Mouse (Mus musculus) small intestine, adult 2 months (tissue): ENCODE results near the gene Klk1b8. TPM values are rescaled to one million over a fixed set of nuclear protein-coding genes. Genes with fewer than 3 reads are reported as not detected.
"Not testable (repeated sequence)": the region's sequence is repeated elsewhere in the genome, so short reads cannot be mapped to it uniquely, and the experiment has no call there.

Experiments used
- H3K27ac ChIP-seq: fragments of 200-500 bp; 2 replicates; pipeline ENCODE4 v1.5.1; 2012; ENCODE audit warnings: low read depth, low read length, control low read depth, inconsistent platforms; ENCODE audit not compliant: insufficient read depth
- H3K27me3 ChIP-seq: fragments of 200-500 bp; 2 replicates; pipeline ENCODE4 v1.6.1; 2012; ENCODE audit warnings: mild to moderate bottlenecking, moderate library complexity, low read length, inconsistent platforms; ENCODE audit not compliant: control insufficient read depth, insufficient read depth
- H3K36me3 ChIP-seq: fragments of 200-500 bp; 2 replicates; pipeline ENCODE4 v1.6.1; 2012; ENCODE audit warnings: mild to moderate bottlenecking, low read length, control low read depth, inconsistent platforms; ENCODE audit not compliant: control insufficient read depth, insufficient read depth
- H3K4me1 ChIP-seq: fragments of 200-500 bp; 2 replicates; pipeline ENCODE4 v1.6.1; 2012; ENCODE audit warnings: low read length, inconsistent platforms, mixed read lengths; ENCODE audit not compliant: control insufficient read depth, insufficient read depth, insufficient read length
- H3K4me3 ChIP-seq: fragments of 200-500 bp; 2 replicates; pipeline ENCODE4 v1.5.1; 2012; ENCODE audit warnings: low read depth, mild to moderate bottlenecking, control low read depth, inconsistent platforms, low read length, moderate library complexity
- CTCF ChIP-seq: fragments of 200-500 bp; IDR thresholded peaks from 2 replicates; pipeline ENCODE4 v1.5.1; 2012; ENCODE audit warnings: low read depth, mild to moderate bottlenecking, control low read depth, inconsistent platforms, low read length, moderate library complexity, mixed read lengths; ENCODE audit not compliant: insufficient replicate concordance, insufficient read length; ENCODE audit errors: extremely low read depth
- POLR2A ChIP-seq: fragments of 200-500 bp; IDR thresholded peaks from 2 replicates; pipeline ENCODE4 v1.6.1; 2012; ENCODE audit warnings: low read depth, mild to moderate bottlenecking, control low read depth, inconsistent platforms, low read length, moderate library complexity
- WGBS: fragments of 180-500 bp; shearing (Covaris S2); methylation state at CpG from one replicate; pipeline ENCODE4 v1.1.7; 2018; 5-methylcytosine and 5-hydroxymethylcytosine counted together
- polyA plus RNA-seq: library from polyadenylated mRNA; depleted of rRNA; stranded (reverse); fragments of >200 nt; gene quantifications from 2 replicates; pipeline ENCODE4 v1.2.3, GENCODE M21; 2012; rRNA removed

The Klk1b8 gene
- polyA plus RNA-seq, 1 experiment = not detected

DNA sequence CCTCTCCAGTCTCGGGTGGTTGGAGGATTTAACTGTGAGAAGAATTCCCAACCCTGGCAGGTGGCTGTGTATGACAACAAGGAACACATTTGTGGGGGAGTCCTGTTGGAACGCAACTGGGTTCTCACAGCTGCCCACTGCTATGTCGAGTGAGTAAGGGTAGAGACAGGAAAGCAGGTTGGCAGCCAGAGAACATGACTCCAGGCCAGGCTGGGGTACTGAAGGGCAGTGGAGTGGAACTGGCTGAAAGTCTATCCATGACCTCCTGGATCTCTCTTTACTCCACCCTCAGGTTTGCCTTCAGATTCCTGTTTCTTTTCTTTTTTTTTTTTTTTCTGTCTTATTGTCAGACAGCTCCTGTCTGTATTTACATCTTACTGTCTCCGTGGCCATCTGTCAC, 2.2 kb downstream of the Klk1b8 start:
- Histone ChIP-seq H3K27ac (no peak overlapping the region), H3K27me3 (no peaks in the 10 kb centered on the region), H3K4me1 (no peaks in the 10 kb centered on the region), H3K4me3 (no peak overlapping the region), H3K36me3 (no peaks in the 10 kb centered on the region)
- 59% methylated on average over 4 of the region's 4 CpGs for WGBS
- no peak for TF ChIP-seq CTCF
- no peak for TF ChIP-seq POLR2A

DNA sequence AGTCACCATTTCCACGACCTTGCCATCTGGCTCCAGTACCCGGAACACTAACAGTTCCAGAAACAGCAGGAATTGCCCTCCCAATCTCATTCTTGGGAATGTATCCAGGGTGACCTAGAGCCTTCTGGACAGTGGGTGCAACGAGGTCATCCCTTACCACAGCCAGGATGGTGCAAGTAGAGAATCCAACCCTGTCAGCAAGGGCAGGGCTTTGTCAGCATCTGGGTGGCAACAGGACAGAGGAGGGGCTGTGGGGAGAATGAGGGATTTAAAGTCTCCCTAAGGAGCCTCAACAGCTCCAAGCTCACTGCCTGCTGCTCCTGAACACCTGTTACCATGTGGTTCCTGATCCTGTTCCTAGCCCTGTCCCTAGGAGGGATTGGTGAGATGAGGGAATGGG, 16.0 kb downstream of the Klk1b8 start, which contains the start of gene Klk1b1:
Klk1b1 (plus strand) TSS at position 301 of the 400 bp plus-strand sequence.
- no peak for TF ChIP-seq POLR2A
- no peak for TF ChIP-seq CTCF
- Histone ChIP-seq H3K27ac (no peak within 1 kb of the TSS), H3K4me1 (no peaks in the 10 kb centered on the region), H3K36me3 (no peaks in the 10 kb centered on the region), H3K27me3 (no peaks in the 10 kb centered on the region), H3K4me3 (no peak within 1 kb of the TSS)
- 34% methylated on average over 3 of the region's 3 CpGs for WGBS

- 79% methylated on average over 3 of the region's 3 CpGs for WGBS
- Histone ChIP-seq H3K27ac (no peak overlapping the region), H3K4me1 (no peaks in the 10 kb centered on the region), H3K27me3 (no peaks in the 10 kb centered on the region), H3K36me3 (no peaks in the 10 kb centered on the region), H3K4me3 (no peak overlapping the region)
- TF ChIP-seq POLR2A = no peak
- no peak for TF ChIP-seq CTCF
Measured at GRCm38 (mm10) chr7:43967058-43967457, 16.6 kb downstream of the Klk1b8 start.

DNA sequence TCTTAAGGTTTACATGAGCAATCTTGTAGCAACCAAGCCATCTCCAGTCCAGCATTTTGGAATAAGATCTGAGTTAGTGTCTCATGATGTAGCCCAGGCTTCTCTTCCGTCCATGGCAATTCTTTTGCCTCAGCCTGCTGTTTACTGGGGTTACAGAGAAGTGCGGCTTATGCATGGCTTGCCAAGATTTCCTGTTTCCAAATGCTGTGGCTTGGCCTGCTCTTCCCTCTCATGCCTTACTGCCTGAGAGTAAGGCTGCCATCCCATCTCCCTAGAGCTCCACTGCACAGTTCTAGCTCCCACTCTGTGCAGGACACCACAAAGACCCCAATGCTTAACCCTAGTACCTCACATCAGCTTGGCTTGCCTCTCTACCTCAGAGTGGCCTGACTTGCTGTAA, 17.1 kb downstream of the Klk1b8 start:
- no peak overlapping the region for H3K27ac ChIP-seq
- no peaks in the 10 kb centered on the region for H3K36me3 ChIP-seq
- H3K4me1 ChIP-seq = no peaks in the 10 kb centered on the region
- no peaks in the 10 kb centered on the region for H3K27me3 ChIP-seq
- 87% methylated on average over 2 of the region's 2 CpGs for WGBS
- no peak for TF ChIP-seq CTCF
- TF ChIP-seq POLR2A = no peak
- H3K4me3 ChIP-seq = no peak overlapping the region

- not testable (repeated sequence) for H3K4me1 ChIP-seq, H3K4me3 ChIP-seq, H3K36me3 ChIP-seq, H3K27ac ChIP-seq, H3K27me3 ChIP-seq
- 59% methylated on average over 1 of the region's 1 CpGs for WGBS
Measured at GRCm38 (mm10) chr7:43975761-43976160, 25.3 kb downstream of the Klk1b8 start, which contains the start of gene Klk1b9. Klk1b9 (plus strand) TSS chr7:43976061.

DNA sequence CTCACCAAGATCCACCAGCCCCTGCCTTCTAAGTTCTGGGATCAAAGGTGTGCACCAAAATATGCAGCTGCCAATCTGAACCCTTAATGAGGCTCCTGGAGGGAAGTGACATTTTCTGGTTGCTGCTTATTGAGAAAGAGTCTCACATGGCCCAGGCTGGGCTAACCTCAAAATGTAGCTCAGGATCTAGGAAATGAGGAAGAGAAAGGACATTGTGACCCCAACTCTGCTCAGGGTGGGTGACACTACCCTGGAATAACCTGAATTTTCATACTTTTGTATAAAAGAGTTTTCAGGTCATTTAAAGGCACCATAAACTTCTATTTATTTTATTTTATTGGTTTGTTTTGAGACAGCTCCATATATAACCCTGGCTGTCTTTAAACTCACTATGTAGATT, 35.2 kb downstream of the Klk1b8 start:
- Histone ChIP-seq H3K27ac (no peak overlapping the region), H3K4me3 (no peak overlapping the region), H3K4me1 (no peaks in the 10 kb centered on the region), H3K27me3 (no peaks in the 10 kb centered on the region), H3K36me3 (no peaks in the 10 kb centered on the region)
- TF ChIP-seq CTCF = no peak
- no peak for TF ChIP-seq POLR2A

DNA sequence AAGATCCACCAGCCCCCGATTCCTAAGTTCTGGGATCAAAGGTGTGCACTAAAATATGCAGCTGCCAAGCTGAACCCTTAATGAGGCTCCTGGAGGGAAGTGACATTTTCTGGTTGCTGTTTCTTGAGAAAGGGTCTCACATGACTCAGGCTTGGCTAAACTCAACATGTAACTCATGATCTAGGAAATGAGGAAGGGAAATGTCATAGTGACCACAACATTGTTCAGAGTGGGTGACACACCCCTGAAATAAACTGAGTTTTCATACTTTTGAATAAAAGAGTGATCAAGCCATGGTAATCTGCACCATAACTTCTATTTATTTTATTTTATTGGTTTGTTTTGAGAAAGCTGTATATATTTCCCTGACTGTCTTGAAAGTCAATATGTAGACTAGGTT, 44.4 kb downstream of the Klk1b8 start:
- not testable (repeated sequence) for H3K36me3 ChIP-seq, H3K4me3 ChIP-seq, H3K27ac ChIP-seq, H3K27me3 ChIP-seq, H3K4me1 ChIP-seq
- 48% methylated on average over 1 of the region's 1 CpGs for WGBS

DNA sequence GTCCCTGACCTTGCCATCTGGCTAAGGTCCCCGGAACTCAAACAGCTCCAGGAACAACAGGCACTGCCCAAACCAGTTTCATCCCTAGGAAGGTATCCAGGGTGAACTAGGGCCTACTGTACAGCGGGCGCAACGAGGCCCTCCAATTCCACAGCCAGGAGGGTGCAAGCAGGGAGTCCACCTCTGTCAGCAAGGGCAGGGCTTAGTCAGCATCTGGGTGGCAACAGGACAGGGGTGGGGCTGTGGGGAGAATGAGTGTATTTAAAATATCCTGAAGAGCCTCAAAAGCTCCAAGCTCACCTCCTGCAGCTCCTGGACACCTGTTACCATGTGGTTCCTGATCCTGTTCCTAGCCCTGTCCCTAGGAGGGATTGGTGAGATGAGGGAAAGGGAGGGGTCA, 45.1 kb downstream of the Klk1b8 start, which contains the start of gene Klk1b11:
Klk1b11 (plus strand) TSS at position 301 of the 400 bp plus-strand sequence.
- WGBS = 46% methylated on average over 4 of the region's 4 CpGs
- H3K4me1 ChIP-seq, H3K27me3 ChIP-seq, H3K4me3 ChIP-seq, H3K27ac ChIP-seq, H3K36me3 ChIP-seq: not testable (repeated sequence)

Other genes with a start within 250 kb of the Klk1b8 start
- 0.09 TPM in 1 of 2 replicates, not detected in the other for gene Klk13, start 238.1 kb upstream of the Klk1b8 start, polyA plus RNA-seq
- gene Klk12, start 181.8 kb upstream of the Klk1b8 start, polyA plus RNA-seq = not detected in 2 replicates
- not detected in 2 replicates for gene Klk11, start 176.1 kb upstream of the Klk1b8 start, polyA plus RNA-seq
- gene Klk10, start 169.6 kb upstream of the Klk1b8 start, polyA plus RNA-seq = 0.19 TPM in 2 replicates
- 0.15 TPM in 1 of 2 replicates, not detected in the other for gene Klk9, start 158.8 kb upstream of the Klk1b8 start, polyA plus RNA-seq
- 3.6 and 4.4 TPM in 2 replicates for gene Klk8, start 153.1 kb upstream of the Klk1b8 start, polyA plus RNA-seq
- not detected in 2 replicates for gene Klk7, start 139.4 kb upstream of the Klk1b8 start, polyA plus RNA-seq
- gene Klk6, start 126.2 kb upstream of the Klk1b8 start, polyA plus RNA-seq = 0.22 TPM in 1 of 2 replicates, not detected in the other
- not detected in 2 replicates for gene Klk5, start 108.7 kb upstream of the Klk1b8 start, polyA plus RNA-seq
- gene Klk4, start 69.5 kb upstream of the Klk1b8 start, polyA plus RNA-seq = not detected in 2 replicates
- gene Klk15, start 16.9 kb upstream of the Klk1b8 start, polyA plus RNA-seq = not detected in 2 replicates
- gene Klk1b1, start 16.1 kb downstream of the Klk1b8 start, polyA plus RNA-seq = not detected in 2 replicates
- gene Klk1b9, start 25.4 kb downstream of the Klk1b8 start, polyA plus RNA-seq = not detected in 2 replicates
- gene Klk1b11, start 45.2 kb downstream of the Klk1b8 start, polyA plus RNA-seq = 8.5 TPM in 1 of 2 replicates, not detected in the other
- 0.13 TPM in 1 of 2 replicates, not detected in the other for gene Klk1b26, start 61.5 kb downstream of the Klk1b8 start, polyA plus RNA-seq
- gene Klk1b27, start 101.6 kb downstream of the Klk1b8 start, polyA plus RNA-seq = 0.52 and 0.65 TPM in 2 replicates
- not detected in 2 replicates for gene Klk1b21, start 151.7 kb downstream of the Klk1b8 start, polyA plus RNA-seq
- gene Klk1b22, start 162.0 kb downstream of the Klk1b8 start, polyA plus RNA-seq = not detected in 2 replicates
- gene Klk1b16, start 186.1 kb downstream of the Klk1b8 start, polyA plus RNA-seq = not detected in 2 replicates
- 1.9 TPM in 1 of 2 replicates, not detected in the other for gene Klk1b24, start 237.6 kb downstream of the Klk1b8 start, polyA plus RNA-seq
- gene Klk1b3, start 247.5 kb downstream of the Klk1b8 start, polyA plus RNA-seq = 0.19 and 4.6 TPM in 2 replicates